Mouse (Mus musculus) small intestine, adult 2 months (tissue): ENCODE measurements around the gene Tmem231.

Source experiments
- CTCF ChIP-seq: fragments of 200-500 bp; IDR thresholded peaks from 2 replicates; pipeline ENCODE4 v1.5.1; 2012; ENCODE audit warnings: low read depth, mild to moderate bottlenecking, control low read depth, inconsistent platforms, low read length, moderate library complexity, mixed read lengths; ENCODE audit not compliant: insufficient replicate concordance, insufficient read length; ENCODE audit errors: extremely low read depth
- POLR2A ChIP-seq: fragments of 200-500 bp; IDR thresholded peaks from 2 replicates; pipeline ENCODE4 v1.6.1; 2012; ENCODE audit warnings: low read depth, mild to moderate bottlenecking, control low read depth, inconsistent platforms, low read length, moderate library complexity

DNA sequence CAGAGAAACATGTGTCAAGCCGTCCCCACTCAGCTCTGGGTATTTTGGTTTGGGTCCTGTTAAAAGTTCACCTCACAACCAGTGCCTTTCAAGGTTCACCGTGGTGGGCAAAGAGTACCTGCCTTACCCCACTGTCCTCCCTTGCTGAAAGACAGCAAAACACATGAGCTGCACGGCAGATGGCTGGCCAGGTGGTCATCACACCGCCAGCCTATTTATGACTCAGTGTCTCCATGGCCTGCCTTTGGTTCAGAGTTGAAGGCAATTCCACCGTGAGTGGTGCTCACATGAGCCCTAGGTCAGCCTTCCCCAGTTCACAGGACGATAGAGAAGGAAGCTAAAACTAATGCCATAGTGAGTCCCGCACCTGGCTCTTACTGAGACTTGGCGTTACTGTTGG is 14.3 kb upstream of the Tmem231 start:
- TF ChIP-seq CTCF (no peak), POLR2A (no peak)
